Mouse (Mus musculus): ENCODE results near the gene Msx2. TPM values are rescaled to one million over a fixed set of nuclear protein-coding genes. Genes with fewer than 3 reads are reported as not detected.

Gene Msx2
- polyA plus RNA-seq, 1 experiment: 0.34 TPM

DNA sequence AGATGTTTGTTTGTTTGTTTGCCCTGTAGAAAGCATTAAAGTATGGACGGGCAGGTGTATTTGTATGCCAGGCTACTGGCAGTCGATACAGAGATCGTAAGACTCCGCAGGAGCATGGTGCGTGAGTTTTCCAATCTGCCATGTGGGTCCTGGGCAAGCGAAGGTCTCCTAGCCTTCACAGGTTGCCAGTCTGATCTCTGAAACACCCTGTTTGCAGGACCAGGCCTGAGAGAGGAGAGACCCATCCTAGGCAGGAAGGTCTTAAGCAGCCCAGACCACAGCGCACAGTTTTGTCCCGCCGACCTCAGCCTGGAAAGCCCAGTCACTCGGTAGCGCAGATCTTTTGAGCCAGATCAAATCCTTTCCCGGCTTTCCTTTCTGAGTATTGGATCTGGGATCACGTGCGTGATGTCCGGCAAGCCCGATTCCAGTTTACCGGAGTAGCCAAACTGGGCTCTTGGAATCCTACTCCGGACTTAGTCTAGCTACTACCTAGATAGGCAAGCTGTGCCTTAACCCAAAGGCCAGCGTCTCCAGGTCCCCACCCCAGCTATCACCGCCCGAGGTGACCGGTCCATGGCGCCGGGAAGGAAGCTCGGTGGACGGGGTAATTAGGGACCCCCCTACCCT is 7.6 kb downstream of the Msx2 start:
- H3K4me3 ChIP-seq (ENCODE audit: insufficient read depth, low read depth, low read length): no peak overlapping the region
- no peaks in the 10 kb centered on the region for H3K4me1 ChIP-seq (ENCODE audit: control insufficient read depth, insufficient read depth, low read length)
- no peak for TF ChIP-seq POLR2A (IDR thresholded peaks at IDR 0.05; ENCODE audit: low read depth, low read length)
- TF ChIP-seq CTCF (conservative IDR thresholded peaks at IDR 0.05; ENCODE audit: insufficient read depth, insufficient read length, low read depth, low read length): no peak
- no peak for DNase-seq
- 5% methylated on average over 26 of the region's 26 CpGs for WGBS
- no peak overlapping the region for H3K27ac ChIP-seq (ENCODE audit: insufficient read depth, low read depth, low read length)
- H3K36me3 ChIP-seq (ENCODE audit: control insufficient read depth, insufficient read depth, low read length): no peaks in the 10 kb centered on the region
- peaks cover 7% of the 10 kb centered on the region for H3K27me3 ChIP-seq (replicated peaks; ENCODE audit: control insufficient read depth, insufficient read depth, low read length)

DNA sequence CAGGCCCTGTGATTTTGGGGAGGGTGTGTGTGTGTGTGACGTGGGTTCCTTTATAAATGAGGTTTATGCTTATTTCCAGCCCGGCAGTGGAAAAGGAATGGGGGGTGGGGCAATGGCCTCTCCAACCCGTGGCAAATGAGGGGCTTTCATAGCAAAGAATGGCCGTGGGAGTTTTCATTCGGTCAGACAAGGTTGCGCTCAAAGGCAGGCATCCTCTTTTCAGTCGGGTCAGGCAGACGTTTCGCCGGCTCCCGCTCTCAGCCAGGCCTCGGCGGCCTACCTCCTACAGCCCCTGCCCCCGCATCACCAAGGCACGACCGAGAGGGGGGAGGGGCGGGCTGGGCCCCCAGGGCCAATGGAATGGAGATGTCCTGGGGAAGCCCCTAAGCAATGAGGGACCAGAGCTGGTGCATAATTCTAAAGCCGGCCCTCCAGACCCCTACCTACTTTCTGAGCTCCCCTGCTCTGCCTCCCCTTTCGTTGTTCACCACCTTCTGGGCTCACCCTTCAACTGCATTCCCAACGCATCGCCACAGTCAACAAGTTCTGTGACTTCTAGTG is 8.4 kb downstream of the Msx2 start:
- Histone ChIP-seq H3K36me3 (ENCODE audit: control insufficient read depth, insufficient read depth, low read length) (no peaks in the 10 kb centered on the region), H3K27me3 (replicated peaks; ENCODE audit: control insufficient read depth, insufficient read depth, low read length) (peaks cover 7% of the 10 kb centered on the region), H3K4me3 (ENCODE audit: insufficient read depth, low read depth, low read length) (no peak overlapping the region), H3K27ac (ENCODE audit: insufficient read depth, low read depth, low read length) (no peak overlapping the region), H3K4me1 (ENCODE audit: control insufficient read depth, insufficient read depth, low read length) (no peaks in the 10 kb centered on the region)
- WGBS: 6% methylated on average over 21 of the region's 21 CpGs
- no peak for DNase-seq
- TF ChIP-seq CTCF (conservative IDR thresholded peaks at IDR 0.05; ENCODE audit: insufficient read depth, insufficient read length, low read depth, low read length): no peak
- no peak for TF ChIP-seq POLR2A (IDR thresholded peaks at IDR 0.05; ENCODE audit: low read depth, low read length)

DNA sequence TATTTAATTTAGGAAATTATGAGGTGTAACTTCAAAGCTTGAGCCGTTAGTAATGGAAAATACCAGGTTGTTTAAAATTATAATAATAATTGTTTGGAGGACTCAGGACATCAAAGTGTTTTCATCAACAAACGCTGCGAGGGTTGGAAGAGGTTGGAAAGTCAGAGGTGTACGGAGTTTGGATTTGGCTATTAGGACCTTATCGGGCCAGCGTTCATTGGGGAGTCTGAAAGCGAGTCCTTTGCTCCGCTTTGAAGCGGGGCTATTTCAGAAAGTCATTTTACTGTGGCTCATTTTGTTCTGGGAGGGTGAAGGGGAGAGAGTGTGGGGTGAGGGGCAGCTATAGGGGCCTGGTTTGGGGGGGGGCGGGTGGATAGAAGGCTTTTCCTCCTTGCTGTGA is 8.9 kb downstream of the Msx2 start:
- Histone ChIP-seq H3K4me1 (ENCODE audit: control insufficient read depth, insufficient read depth, low read length) (no peaks in the 10 kb centered on the region), H3K4me3 (ENCODE audit: insufficient read depth, low read depth, low read length) (no peak overlapping the region), H3K27me3 (replicated peaks; ENCODE audit: control insufficient read depth, insufficient read depth, low read length) (peaks cover 7% of the 10 kb centered on the region), H3K27ac (ENCODE audit: insufficient read depth, low read depth, low read length) (no peak overlapping the region), H3K36me3 (ENCODE audit: control insufficient read depth, insufficient read depth, low read length) (no peaks in the 10 kb centered on the region)
- TF ChIP-seq CTCF (conservative IDR thresholded peaks at IDR 0.05; ENCODE audit: insufficient read depth, insufficient read length, low read depth, low read length) (no peak), POLR2A (IDR thresholded peaks at IDR 0.05; ENCODE audit: low read depth, low read length) (no peak)
- no peak for DNase-seq
- WGBS: 8% methylated on average over 10 of the region's 10 CpGs

DNA sequence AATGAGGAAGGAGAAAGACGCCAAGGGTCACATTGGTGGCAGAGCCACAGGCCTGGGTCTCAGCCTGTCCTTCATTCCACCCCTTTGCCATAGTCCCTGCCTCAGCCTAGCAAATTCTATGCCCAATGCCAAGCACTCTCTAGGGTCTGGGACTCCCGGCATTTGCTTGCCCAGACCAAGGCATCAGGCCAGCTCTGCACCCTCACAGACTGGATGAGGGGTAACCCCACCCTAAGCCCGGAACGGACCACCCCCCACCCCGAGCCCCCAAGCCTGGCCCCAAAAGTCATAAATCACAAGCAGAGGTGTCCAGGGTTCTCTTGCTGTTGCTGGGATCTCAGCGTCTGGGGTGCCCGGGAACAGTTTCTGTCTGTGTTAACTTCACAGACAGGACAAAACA is 9.8 kb downstream of the Msx2 start:
- H3K27me3 ChIP-seq (replicated peaks; ENCODE audit: control insufficient read depth, insufficient read depth, low read length): peaks cover 7% of the 10 kb centered on the region

DNA sequence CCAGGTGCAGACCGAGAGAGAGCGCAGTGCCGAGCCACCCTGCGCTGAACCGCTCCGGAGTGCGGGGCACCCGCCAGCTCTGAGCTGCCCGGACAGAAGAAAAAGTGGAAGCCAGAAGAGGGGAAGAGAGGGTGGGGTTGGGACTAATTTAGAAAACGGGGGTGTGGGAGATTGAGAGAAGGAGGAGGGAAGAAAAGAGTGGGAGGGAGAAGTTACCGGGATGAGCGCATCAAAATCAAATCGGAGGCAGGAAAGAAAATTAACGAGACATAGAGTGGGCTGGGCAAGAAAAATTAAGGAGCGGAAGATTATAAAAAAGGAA is 10.3 kb downstream of the Msx2 start:
- WGBS: 1% methylated on average over 15 of the region's 15 CpGs
- no peak overlapping the region for H3K27ac ChIP-seq (ENCODE audit: insufficient read depth, low read depth, low read length)
- H3K27me3 ChIP-seq (replicated peaks; ENCODE audit: control insufficient read depth, insufficient read depth, low read length): peaks cover 7% of the 10 kb centered on the region
- H3K4me3 ChIP-seq (ENCODE audit: insufficient read depth, low read depth, low read length): no peak overlapping the region
- TF ChIP-seq CTCF (conservative IDR thresholded peaks at IDR 0.05; ENCODE audit: insufficient read depth, insufficient read length, low read depth, low read length) (no peak), POLR2A (IDR thresholded peaks at IDR 0.05; ENCODE audit: low read depth, low read length) (no peak)
- no peak for DNase-seq
- no peaks in the 10 kb centered on the region for H3K36me3 ChIP-seq (ENCODE audit: control insufficient read depth, insufficient read depth, low read length)
- H3K4me1 ChIP-seq (ENCODE audit: control insufficient read depth, insufficient read depth, low read length): no peaks in the 10 kb centered on the region

More for the DNA sequence above, 9.8 kb downstream of the Msx2 start:
- DNase-seq: no peak
- TF ChIP-seq CTCF (conservative IDR thresholded peaks at IDR 0.05; ENCODE audit: insufficient read depth, insufficient read length, low read depth, low read length) (no peak), POLR2A (IDR thresholded peaks at IDR 0.05; ENCODE audit: low read depth, low read length) (no peak)
- Histone ChIP-seq H3K27ac (ENCODE audit: insufficient read depth, low read depth, low read length) (no peak overlapping the region), H3K4me3 (ENCODE audit: insufficient read depth, low read depth, low read length) (no peak overlapping the region), H3K36me3 (ENCODE audit: control insufficient read depth, insufficient read depth, low read length) (no peaks in the 10 kb centered on the region), H3K4me1 (ENCODE audit: control insufficient read depth, insufficient read depth, low read length) (no peaks in the 10 kb centered on the region)
- under 1% methylated on average over 7 of the region's 7 CpGs for WGBS

DNA sequence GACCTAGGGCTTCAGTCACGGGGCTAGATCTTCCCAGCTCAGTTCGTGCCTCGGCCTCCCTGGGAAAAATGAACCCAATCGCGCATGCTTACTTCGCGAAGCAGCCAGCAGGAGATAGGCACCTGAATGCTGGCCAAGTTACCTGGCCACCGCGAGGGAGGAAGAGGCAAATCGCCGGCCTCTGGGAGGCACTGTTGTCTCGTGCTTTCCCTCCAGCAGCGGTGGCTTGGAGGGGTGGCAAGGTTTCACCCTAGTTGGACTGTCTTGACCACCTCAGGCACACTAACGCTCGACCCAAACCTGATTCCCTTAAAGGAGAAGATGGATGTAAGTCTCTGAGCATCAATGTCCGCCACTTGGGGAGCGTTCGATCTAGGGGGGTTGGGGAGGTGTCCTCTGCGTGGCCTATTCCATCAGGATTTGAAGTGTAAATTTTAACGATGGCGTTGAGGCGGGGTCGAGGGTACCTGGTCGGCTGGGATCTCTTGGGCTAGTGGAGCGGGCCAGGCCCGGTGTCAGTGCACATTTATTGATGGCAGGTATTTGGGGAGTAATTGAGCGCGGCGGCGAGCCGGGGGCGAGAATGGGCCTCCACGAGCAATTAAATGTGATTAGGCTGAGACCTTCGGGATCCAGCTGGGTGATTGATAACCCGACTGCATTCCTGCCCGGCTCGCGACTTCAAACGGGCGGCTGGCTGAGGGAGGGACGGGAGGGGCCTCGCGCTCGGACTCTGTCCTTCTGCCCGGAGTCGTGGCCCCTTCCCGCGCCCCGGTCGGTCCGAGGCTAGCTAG is 10.8 kb downstream of the Msx2 start:
- Histone ChIP-seq H3K4me3 (ENCODE audit: insufficient read depth, low read depth, low read length) (no peak overlapping the region), H3K27me3 (replicated peaks; ENCODE audit: control insufficient read depth, insufficient read depth, low read length) (peaks cover 7% of the 10 kb centered on the region)
- 1% methylated on average over 51 of the region's 51 CpGs for WGBS

DNA sequence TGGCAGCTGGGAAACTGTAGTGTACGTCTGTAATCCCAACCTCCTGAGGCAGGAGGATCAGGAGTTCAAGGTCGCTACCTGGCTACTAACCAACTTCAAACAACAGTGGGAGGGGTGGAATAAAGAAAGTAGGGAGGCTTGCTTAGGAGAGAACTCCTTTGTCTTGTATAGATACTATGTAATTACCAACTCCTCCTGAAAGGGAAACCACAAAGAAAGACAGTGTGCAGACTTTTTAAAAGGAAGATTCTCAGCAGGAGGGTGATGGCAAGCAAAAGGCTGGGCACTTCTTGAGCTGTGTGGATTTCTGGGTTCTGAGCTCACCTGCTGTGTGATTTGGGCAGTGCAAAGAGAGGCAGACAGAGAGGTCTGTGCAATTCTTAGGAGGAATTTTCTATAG is 11.5 kb downstream of the Msx2 start:
- Histone ChIP-seq H3K27ac (ENCODE audit: insufficient read depth, low read depth, low read length) (no peak overlapping the region), H3K4me1 (ENCODE audit: control insufficient read depth, insufficient read depth, low read length) (no peaks in the 10 kb centered on the region), H3K36me3 (ENCODE audit: control insufficient read depth, insufficient read depth, low read length) (no peaks in the 10 kb centered on the region), H3K4me3 (ENCODE audit: insufficient read depth, low read depth, low read length) (no peak overlapping the region), H3K27me3 (replicated peaks; ENCODE audit: control insufficient read depth, insufficient read depth, low read length) (peaks cover 7% of the 10 kb centered on the region)
- WGBS: 36% methylated on average over 2 of the region's 2 CpGs
- no peak for TF ChIP-seq POLR2A (IDR thresholded peaks at IDR 0.05; ENCODE audit: low read depth, low read length)
- TF ChIP-seq CTCF (conservative IDR thresholded peaks at IDR 0.05; ENCODE audit: insufficient read depth, insufficient read length, low read depth, low read length): no peak
- no peak for DNase-seq

More for the DNA sequence above, 10.8 kb downstream of the Msx2 start:
- TF ChIP-seq CTCF (conservative IDR thresholded peaks at IDR 0.05; ENCODE audit: insufficient read depth, insufficient read length, low read depth, low read length) (peak; percentile 58), POLR2A (IDR thresholded peaks at IDR 0.05; ENCODE audit: low read depth, low read length) (no peak)
- Histone ChIP-seq H3K4me1 (ENCODE audit: control insufficient read depth, insufficient read depth, low read length) (no peaks in the 10 kb centered on the region), H3K36me3 (ENCODE audit: control insufficient read depth, insufficient read depth, low read length) (no peaks in the 10 kb centered on the region), H3K27ac (ENCODE audit: insufficient read depth, low read depth, low read length) (no peak overlapping the region)
- peak; percentile 23 for DNase-seq

All from kidney, adult 2 months (tissue).